Mouse (Mus musculus) MEL (cell line): ENCODE measurements at regions not wholly inside any gene's neighbourhood (a gene's known extent, or its start where the extent isn't known, plus 50 kb on each side); places are given as distances from the start of the nearest gene placed in this dataset.

Experiments
- DNase-seq: peaks from one replicate; pipeline ENCODE4 v3.0.0; 2011; ENCODE audit warnings: low read depth, low spot score
- H3K27ac ChIP-seq: 2 replicates; pipeline ENCODE4 v1.5.1; 2012; ENCODE audit warnings: low read depth, mild to moderate bottlenecking, control low read depth, low read length, moderate library complexity; ENCODE audit not compliant: control insufficient read depth
- H3K27me3 ChIP-seq, 2 experiments: fragments of 150-350 bp in 1 of 2; sonication (generic) in 1 of 2; 2 replicates each; pipeline ENCODE4 v1.6.1; 2012; ENCODE audit warnings: low read length in 2 of 2, mild to moderate bottlenecking in 2 of 2, improper control_type of control experiment in 1 of 2, moderate library complexity in 1 of 2; ENCODE audit not compliant: insufficient read depth in 2 of 2, control insufficient read depth in 1 of 2
- H3K36me3 ChIP-seq, 2 experiments: 2 replicates each; pipeline ENCODE4 v1.6.1; 2012 to 2014; ENCODE audit warnings: low read length in 2 of 2, improper control_type of control experiment in 1 of 2, inconsistent platforms in 1 of 2, mild to moderate bottlenecking in 1 of 2; ENCODE audit not compliant: insufficient read depth in 2 of 2, control insufficient read depth in 1 of 2
- H3K4me1 ChIP-seq, 2 experiments: fragments of 150-350 bp in 1 of 2; sonication (generic) in 1 of 2; 2 replicates each; pipeline ENCODE4 v1.6.1; 2012; ENCODE audit warnings: low read length in 2 of 2, improper control_type of control experiment in 1 of 2, mild to moderate bottlenecking in 1 of 2; ENCODE audit not compliant: insufficient read depth in 2 of 2, control insufficient read depth in 1 of 2
- H3K4me3 ChIP-seq, 2 experiments: fragments of 150-350 bp in 1 of 2; sonication (generic) in 1 of 2; 2 replicates each; pipeline ENCODE4 v1.5.1; 2012; ENCODE audit warnings: low read depth in 2 of 2, low read length in 2 of 2, mild to moderate bottlenecking in 2 of 2, moderate library complexity in 2 of 2, control low read depth in 1 of 2, improper control_type of control experiment in 1 of 2; ENCODE audit not compliant: control insufficient read depth in 1 of 2, insufficient read depth in 1 of 2
- H3K79me2 ChIP-seq: 2 replicates; pipeline ENCODE4 v1.6.1; 2012; ENCODE audit warnings: mild to moderate bottlenecking, low read length, moderate library complexity; ENCODE audit not compliant: control insufficient read depth, poor library complexity, insufficient read depth
- H3K9ac ChIP-seq: 2 replicates; pipeline ENCODE4 v1.6.1; 2012; ENCODE audit warnings: low read depth, mild to moderate bottlenecking, control low read depth, low read length, moderate library complexity; ENCODE audit not compliant: control insufficient read depth, poor library complexity, severe bottlenecking
- H3K9me3 ChIP-seq: fragments of 150-350 bp; sonication (generic); replicated peaks from 2 replicates; pipeline ENCODE4 v1.6.1; 2012; ENCODE audit warnings: mild to moderate bottlenecking, low read length, improper control_type of control experiment, moderate library complexity; ENCODE audit not compliant: insufficient read depth
- BHLHE40 ChIP-seq: IDR thresholded peaks from 2 replicates; pipeline ENCODE4 v1.6.1; 2012; ENCODE audit warnings: low read depth, mild to moderate bottlenecking, inconsistent platforms, low read length, improper control_type of control experiment, borderline replicate concordance
- CHD1 ChIP-seq: IDR thresholded peaks from 2 replicates; pipeline ENCODE4 v1.6.1; 2012; ENCODE audit warnings: low read depth, mild to moderate bottlenecking, inconsistent platforms, low read length, improper control_type of control experiment
- CHD2 ChIP-seq: IDR thresholded peaks from 2 replicates; pipeline ENCODE4 v1.6.1; 2011; ENCODE audit warnings: low read length, improper control_type of control experiment
- CTCF ChIP-seq, 3 experiments: IDR thresholded peaks in 2 of 3; conservative IDR thresholded peaks in 1 of 3; 2 replicates each; pipeline ENCODE4 v1.5.1; 2011 to 2012; ENCODE audit warnings: low read length in 3 of 3, low read depth in 2 of 3, mild to moderate bottlenecking in 2 of 3, improper control_type of control experiment in 1 of 3, inconsistent platforms in 1 of 3, mixed read lengths in 1 of 3, moderate library complexity in 1 of 3; ENCODE audit not compliant: control insufficient read depth in 1 of 3, insufficient read depth in 1 of 3, poor library complexity in 1 of 3, severe bottlenecking in 1 of 3
- E2F4 ChIP-seq: IDR thresholded peaks from 2 replicates; pipeline ENCODE4 v1.6.1; 2011; ENCODE audit warnings: low read depth, low read length, improper control_type of control experiment, borderline replicate concordance
- EP300 ChIP-seq, 2 experiments: IDR thresholded peaks; 2 replicates each; pipeline ENCODE4 v1.6.1; 2011; ENCODE audit warnings: improper control_type of control experiment in 2 of 2, low read length in 2 of 2, low read depth in 1 of 2, mild to moderate bottlenecking in 1 of 2
- GABPA ChIP-seq: IDR thresholded peaks from 2 replicates; pipeline ENCODE4 v1.6.1; 2012; ENCODE audit warnings: low read depth, mild to moderate bottlenecking, inconsistent platforms, low read length, improper control_type of control experiment, moderate library complexity
- KAT2A ChIP-seq: conservative IDR thresholded peaks from 2 replicates; pipeline ENCODE4 v1.6.1; 2012; ENCODE audit warnings: low read depth, low read length, improper control_type of control experiment, inconsistent platforms
- MAX ChIP-seq: IDR thresholded peaks from 2 replicates; pipeline ENCODE4 v1.6.1; 2011; ENCODE audit warnings: low read length, improper control_type of control experiment
- MAZ ChIP-seq: IDR thresholded peaks from 2 replicates; pipeline ENCODE4 v1.6.1; 2012; ENCODE audit warnings: low read depth, mild to moderate bottlenecking, inconsistent platforms, low read length, improper control_type of control experiment
- MXI1 ChIP-seq: IDR thresholded peaks from 2 replicates; pipeline ENCODE4 v1.6.1; 2011; ENCODE audit warnings: mild to moderate bottlenecking, low read depth, low read length, improper control_type of control experiment
- NELFE ChIP-seq: IDR thresholded peaks from 2 replicates; pipeline ENCODE4 v1.6.1; 2011; ENCODE audit warnings: low read depth, low read length, improper control_type of control experiment
- POLR2A ChIP-seq, 2 experiments: IDR thresholded peaks; 2 replicates each; pipeline ENCODE4 v1.6.1; 2011 to 2012; ENCODE audit warnings: low read length in 2 of 2, mild to moderate bottlenecking in 2 of 2, control low read depth in 1 of 2, improper control_type of control experiment in 1 of 2, low read depth in 1 of 2, moderate library complexity in 1 of 2; ENCODE audit not compliant: control insufficient read depth in 1 of 2, insufficient read depth in 1 of 2, poor library complexity in 1 of 2
- POLR2AphosphoS2 ChIP-seq: IDR thresholded peaks from 2 replicates; pipeline ENCODE4 v1.6.1; 2011; ENCODE audit warnings: low read length, improper control_type of control experiment
- RAD21 ChIP-seq: IDR thresholded peaks from 2 replicates; pipeline ENCODE4 v1.6.1; 2011; ENCODE audit warnings: mild to moderate bottlenecking, low read depth, low read length, improper control_type of control experiment
- SIN3A ChIP-seq: IDR thresholded peaks from 2 replicates; pipeline ENCODE4 v1.6.1; 2012; ENCODE audit warnings: low read length, improper control_type of control experiment, inconsistent platforms
- SMC3 ChIP-seq: IDR thresholded peaks from 2 replicates; pipeline ENCODE4 v1.6.1; 2011; ENCODE audit warnings: low read depth, low read length, improper control_type of control experiment
- TBP ChIP-seq: IDR thresholded peaks from 2 replicates; pipeline ENCODE4 v1.8.0; 2011; ENCODE audit warnings: low read depth, low read length, improper control_type of control experiment
- TCF12 ChIP-seq: IDR thresholded peaks from 2 replicates; pipeline ENCODE4 v1.6.1; 2014; ENCODE audit warnings: low read depth, mild to moderate bottlenecking, inconsistent platforms, low read length, improper control_type of control experiment, moderate library complexity
- UBTF ChIP-seq: IDR thresholded peaks from 2 replicates; pipeline ENCODE4 v1.6.1; 2012; ENCODE audit warnings: low read depth, mild to moderate bottlenecking, inconsistent platforms, low read length, improper control_type of control experiment, moderate library complexity, borderline replicate concordance; ENCODE audit not compliant: insufficient read depth
- USF1 ChIP-seq: IDR thresholded peaks from 2 replicates; pipeline ENCODE4 v1.6.1; 2014; ENCODE audit warnings: low read depth, mild to moderate bottlenecking, inconsistent platforms, low read length, improper control_type of control experiment, moderate library complexity
- ZC3H11A ChIP-seq: IDR thresholded peaks from 2 replicates; pipeline ENCODE4 v1.6.1; 2012; ENCODE audit warnings: low read depth, mild to moderate bottlenecking, inconsistent platforms, low read length, improper control_type of control experiment
- ZKSCAN1 ChIP-seq: IDR thresholded peaks from 2 replicates; pipeline ENCODE4 v1.6.1; 2012; ENCODE audit warnings: low read depth, mild to moderate bottlenecking, inconsistent platforms, low read length, improper control_type of control experiment, moderate library complexity
- ZNF384 ChIP-seq: IDR thresholded peaks from 2 replicates; pipeline ENCODE4 v1.6.1; 2012; ENCODE audit warnings: low read depth, mild to moderate bottlenecking, inconsistent platforms, low read length, improper control_type of control experiment

DNA sequence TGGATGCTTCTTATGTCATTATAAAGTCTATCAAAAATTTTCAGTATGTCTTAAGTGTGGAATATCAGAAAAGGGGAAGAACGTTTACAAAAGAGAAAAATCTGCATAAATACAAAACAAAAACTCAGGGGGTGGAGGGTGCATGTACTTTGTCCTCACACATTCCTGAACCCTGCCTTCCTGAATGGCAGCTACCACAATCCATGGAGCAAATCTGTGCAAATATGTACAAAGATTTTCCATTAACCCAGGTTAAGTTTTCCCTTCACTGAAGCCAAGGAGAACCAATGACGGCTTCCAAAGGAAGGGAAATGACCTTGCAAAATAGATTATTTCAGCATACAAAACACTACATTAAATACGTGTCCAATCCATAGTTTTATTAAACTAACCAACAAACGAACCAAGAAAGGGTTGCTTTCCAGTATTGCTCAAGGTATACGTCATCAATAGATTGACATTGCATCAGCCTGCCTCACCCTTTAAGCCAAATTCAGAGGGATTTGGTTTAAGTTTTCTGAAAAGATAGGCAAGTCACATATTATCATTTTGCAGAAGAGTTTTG, 61.4 kb upstream of the 4933415F23Rik start:
- H3K9ac ChIP-seq = no peak overlapping the region
- H3K9me3 ChIP-seq = no peaks in the 10 kb centered on the region
- no peaks in the 10 kb centered on the region for H3K79me2 ChIP-seq
- H3K4me3 ChIP-seq = no peak overlapping the region
- H3K4me1 ChIP-seq = no peaks in the 10 kb centered on the region
- TF ChIP-seq POLR2AphosphoS2 (no peak), BHLHE40 (no peak), ZC3H11A (no peak), E2F4 (no peak), CHD2 (no peak), RAD21 (no peak), CTCF (IDR thresholded peaks at IDR 0.05 in 2 of 3, conservative IDR thresholded peaks at IDR 0.05 in 1 of 3; ENCODE audit: control insufficient read depth in 1 of 3, insufficient read depth in 1 of 3, low read depth in 2 of 3, low read length in 3 of 3, poor library complexity in 1 of 3, severe bottlenecking in 1 of 3) (no peak), UBTF (no peak), TCF12 (no peak), TBP (no peak), USF1 (no peak), SMC3 (no peak)
- no peak overlapping the region for H3K27ac ChIP-seq
- no peaks in the 10 kb centered on the region; a peak in 1 of 4 replicates for H3K27me3 ChIP-seq
- DNase-seq = no peak
- H3K36me3 ChIP-seq = no peaks in the 10 kb centered on the region

DNA sequence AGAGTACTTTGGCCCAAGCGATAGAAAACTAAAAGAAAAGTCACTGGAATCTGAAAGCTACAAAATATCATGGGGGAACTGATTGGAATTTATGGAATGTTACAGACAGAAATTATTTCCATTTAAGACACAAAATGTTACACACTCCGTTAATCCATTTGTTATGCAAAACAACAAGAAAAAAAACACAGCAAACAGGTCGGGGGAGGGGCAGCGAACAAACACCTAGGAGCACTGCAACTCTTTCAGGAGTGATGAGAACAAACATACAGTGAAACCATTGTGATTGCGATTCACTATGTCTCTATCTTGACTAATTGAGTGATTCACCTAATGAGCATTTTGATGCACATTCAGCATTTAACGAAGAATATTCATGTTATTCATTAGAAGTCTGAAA, 60.7 kb upstream of the 4933415F23Rik start:
- no peak for DNase-seq
- H3K4me1 ChIP-seq = no peaks in the 10 kb centered on the region
- no peak overlapping the region for H3K9ac ChIP-seq
- no peaks in the 10 kb centered on the region for H3K9me3 ChIP-seq
- H3K4me3 ChIP-seq = no peak overlapping the region
- H3K27me3 ChIP-seq = no peaks in the 10 kb centered on the region; a peak in 1 of 4 replicates
- H3K79me2 ChIP-seq = no peaks in the 10 kb centered on the region
- no peaks in the 10 kb centered on the region for H3K36me3 ChIP-seq
- no peak overlapping the region for H3K27ac ChIP-seq
- TF ChIP-seq SIN3A (no peak), MXI1 (no peak), TCF12 (no peak), POLR2A (IDR thresholded peaks at IDR 0.05; ENCODE audit: control insufficient read depth in 1 of 2, insufficient read depth in 1 of 2, low read depth in 1 of 2, low read length in 2 of 2, poor library complexity in 1 of 2) (no peak), UBTF (no peak), USF1 (no peak), MAZ (no peak), ZNF384 (no peak), EP300 (IDR thresholded peaks at IDR 0.05; ENCODE audit: low read depth in 1 of 2, low read length in 2 of 2) (no peak), NELFE (no peak), KAT2A (no peak), MAX (no peak), CHD1 (no peak), GABPA (no peak), TBP (no peak), CHD2 (no peak), ZKSCAN1 (no peak)
